Mouse (Mus musculus): Measurements from ENCODE around the gene Tap1.

DNA sequence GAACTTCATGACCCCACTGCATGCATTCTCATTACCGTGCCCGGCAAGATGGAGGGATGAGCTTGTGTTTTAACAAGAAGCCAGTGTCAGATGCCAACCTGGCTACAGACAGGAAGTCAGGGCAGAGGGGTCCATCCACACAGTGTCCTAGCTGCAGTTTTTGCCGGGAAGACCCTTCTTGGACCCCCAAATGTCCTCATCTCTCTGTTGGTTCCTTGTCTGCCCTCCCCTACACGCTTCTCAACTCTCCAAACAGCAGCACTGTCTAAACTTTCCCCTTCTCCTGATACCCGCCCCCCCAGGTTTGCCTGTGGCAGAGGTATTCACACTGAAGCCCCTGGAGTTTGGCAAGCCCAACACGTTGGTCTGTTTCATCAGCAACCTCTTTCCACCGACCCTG is 49.8 kb upstream of the Tap1 start:
- TF ChIP-seq TAL1 (IDR thresholded peaks at IDR 0.05; ENCODE audit: low read length), result no peak
- no peak for TF ChIP-seq GATA1 (IDR thresholded peaks at IDR 0.05; ENCODE audit: low read length)
